Mouse (Mus musculus) ES-E14 (cell line): ENCODE measurements around the gene Pkn2.

Experiments
- CHD2 ChIP-seq: IDR thresholded peaks from 2 replicates; pipeline ENCODE4 v1.6.1; 2014; ENCODE audit warnings: mild to moderate bottlenecking, low read depth, low read length, inconsistent platforms
- HCFC1 ChIP-seq: IDR thresholded peaks from 2 replicates; pipeline ENCODE4 v1.6.1; 2012; ENCODE audit warnings: low read length, inconsistent platforms, borderline replicate concordance; ENCODE audit not compliant: insufficient read depth
- MAFK ChIP-seq: IDR thresholded peaks from 2 replicates; pipeline ENCODE4 v1.6.1; 2014; ENCODE audit warnings: mild to moderate bottlenecking, low read depth, low read length, inconsistent platforms; ENCODE audit not compliant: insufficient read depth
- ZC3H11A ChIP-seq: IDR thresholded peaks from 2 replicates; pipeline ENCODE4 v1.6.1; 2012; ENCODE audit warnings: low read depth, mild to moderate bottlenecking, inconsistent platforms, low read length, borderline replicate concordance

DNA sequence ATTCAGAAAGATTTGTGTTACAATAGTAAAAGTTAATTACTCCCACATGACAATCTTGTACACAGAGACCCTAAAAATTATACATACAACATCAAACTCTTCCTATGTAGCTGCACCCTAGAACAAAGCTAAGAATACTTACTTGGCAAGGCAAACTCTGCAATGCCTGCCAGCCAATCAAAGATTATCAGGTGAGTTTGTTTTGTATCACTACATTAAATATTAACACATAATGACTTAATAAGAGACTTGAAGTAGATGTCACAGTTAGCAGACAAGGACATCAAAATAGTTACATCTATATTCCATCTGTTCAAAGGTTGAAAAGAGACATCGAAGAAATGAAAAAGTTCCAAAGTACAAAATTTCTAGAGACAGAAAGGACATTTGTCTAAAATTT is 58.2 kb downstream of the Pkn2 start:
- TF ChIP-seq CHD2 (no peak), HCFC1 (no peak), ZC3H11A (no peak), MAFK (no peak)
